Mouse (Mus musculus) 3T3-L1 (cell line): ENCODE results near the gene Mob1a.
"Not testable (repeated sequence)": the region's sequence is repeated elsewhere in the genome, so short reads cannot be mapped to it uniquely, and the experiment has no call there.

Experiments
- DNase-seq: peaks from one replicate; pipeline ENCODE4 v3.0.0-alpha.2; 2015; ENCODE audit warnings: low read depth, low spot score

Gene Mob1a

GRCm38 (mm10) chr6:83341387-83341786 lies 15.6 kb downstream of the Mob1a start:
- no peak for DNase-seq

GRCm38 (mm10) chr6:83342957-83343356 lies 17.1 kb downstream of the Mob1a start:
- DNase-seq, result no peak

GRCm38 (mm10) chr6:83345285-83345684 lies 19.5 kb downstream of the Mob1a start:
- DNase-seq, result not testable (repeated sequence)

GRCm38 (mm10) chr6:83347916-83348315 lies 22.1 kb downstream of the Mob1a start:
- no peak for DNase-seq

GRCm38 (mm10) chr6:83348873-83349272 lies 23.1 kb downstream of the Mob1a start, which contains the start of gene Bola3:
Gene Bola3, plus strand, starts transcription at chr6:83349147.
- no peak for DNase-seq

- peak; percentile 79 for DNase-seq
Measured at GRCm38 (mm10) chr6:83349274-83349958, 23.6 kb downstream of the Mob1a start.

- DNase-seq, result no peak
Measured at GRCm38 (mm10) chr6:83350172-83350571, 24.4 kb downstream of the Mob1a start.

- DNase-seq, result no peak
Measured at GRCm38 (mm10) chr6:83350851-83351405, 25.1 kb downstream of the Mob1a start.

GRCm38 (mm10) chr6:83351490-83352160 lies 25.8 kb downstream of the Mob1a start:
- DNase-seq, result no peak

- DNase-seq, result no peak
Measured at GRCm38 (mm10) chr6:83352666-83353410, 27.0 kb downstream of the Mob1a start.

GRCm38 (mm10) chr6:83354856-83355781 lies 29.3 kb downstream of the Mob1a start:
- no peak for DNase-seq

GRCm38 (mm10) chr6:83356569-83357138 lies 30.8 kb downstream of the Mob1a start:
- DNase-seq, result peak; percentile 88

- no peak for DNase-seq
Measured at GRCm38 (mm10) chr6:83357436-83357835, 31.6 kb downstream of the Mob1a start.

- DNase-seq, result no peak
Measured at GRCm38 (mm10) chr6:83361523-83362248, 35.9 kb downstream of the Mob1a start.

GRCm38 (mm10) chr6:83363075-83363474 lies 37.3 kb downstream of the Mob1a start:
- DNase-seq, result no peak

- no peak for DNase-seq
Measured at GRCm38 (mm10) chr6:83370316-83370965, 44.6 kb downstream of the Mob1a start.

GRCm38 (mm10) chr6:83371350-83371749 lies 45.5 kb downstream of the Mob1a start:
- DNase-seq, result no peak

- no peak for DNase-seq
Measured at GRCm38 (mm10) chr6:83373704-83374300, 48.0 kb downstream of the Mob1a start.
